Mouse (Mus musculus): ENCODE measurements at regions not wholly inside any gene's neighbourhood (a gene's known extent, or its start where the extent isn't known, plus 50 kb on each side); places are given as distances from the start of the nearest gene placed in this dataset.
A peak's percentile ranks its signal among the peaks of the same experiment; 100 is the strongest.

- intact Hi-C loops (cut with DNase I): no loop called here
Observed at GRCm38 (mm10) chr3:156235955-156236354, 325.6 kb upstream of the Negr1 start.

GRCm38 (mm10) chr3:156252256-156252861, 309.2 kb upstream of the Negr1 start:
- intact Hi-C loops (cut with DNase I): no loop called here
- no peak for DNase-seq

More at GRCm38 (mm10) chr3:156235955-156236354, 325.6 kb upstream of the Negr1 start:
- DNase-seq: no peak

DNA sequence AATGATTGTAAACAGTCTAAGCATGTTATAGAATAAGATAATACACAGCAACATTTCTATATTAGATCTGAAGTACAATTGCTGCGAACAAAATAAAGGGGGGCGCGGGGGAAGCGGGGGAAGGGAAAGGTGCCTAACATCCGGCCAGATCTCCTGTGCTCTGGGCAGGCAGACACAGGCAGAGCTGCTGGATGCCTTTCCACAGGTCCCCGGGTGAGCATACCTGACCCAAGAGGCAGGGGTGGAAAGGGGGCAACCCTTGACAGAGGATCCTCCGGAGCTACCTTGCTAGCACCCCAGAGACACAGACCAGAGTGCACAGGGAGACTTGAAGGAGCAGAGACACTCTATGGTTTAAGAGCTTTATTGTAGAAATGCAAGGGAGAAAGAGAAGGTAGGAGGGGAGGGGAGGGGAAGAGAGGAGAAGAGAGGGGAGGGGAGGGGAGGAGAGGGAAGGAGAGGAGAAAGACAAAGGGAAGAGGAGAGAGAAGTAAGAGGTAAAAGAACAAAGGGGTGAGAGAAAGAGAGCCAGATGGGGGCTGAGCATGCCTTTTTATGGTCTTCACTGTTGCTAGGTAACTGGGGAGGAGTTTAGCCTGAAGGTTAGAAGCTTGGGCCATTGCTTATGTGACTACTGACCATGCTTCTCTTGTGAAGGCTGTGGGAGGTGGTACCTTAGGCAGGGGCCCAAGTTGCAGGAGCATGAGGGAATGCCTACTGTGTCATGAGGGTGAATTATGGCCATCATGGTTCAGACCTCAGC, 308.2 kb upstream of the Negr1 start:
- DNase-seq: no peak
- intact Hi-C loops (cut with DNase I): no loop called here

GRCm38 (mm10) chr3:156256719-156257118, 304.9 kb upstream of the Negr1 start:
- DNase-seq: peak; percentile 54 to 58
- intact Hi-C loops (cut with DNase I): no loop called here

GRCm38 (mm10) chr3:156264654-156265053, 296.9 kb upstream of the Negr1 start:
- no peak for DNase-seq
- intact Hi-C loops (cut with DNase I): no loop called here

DNA sequence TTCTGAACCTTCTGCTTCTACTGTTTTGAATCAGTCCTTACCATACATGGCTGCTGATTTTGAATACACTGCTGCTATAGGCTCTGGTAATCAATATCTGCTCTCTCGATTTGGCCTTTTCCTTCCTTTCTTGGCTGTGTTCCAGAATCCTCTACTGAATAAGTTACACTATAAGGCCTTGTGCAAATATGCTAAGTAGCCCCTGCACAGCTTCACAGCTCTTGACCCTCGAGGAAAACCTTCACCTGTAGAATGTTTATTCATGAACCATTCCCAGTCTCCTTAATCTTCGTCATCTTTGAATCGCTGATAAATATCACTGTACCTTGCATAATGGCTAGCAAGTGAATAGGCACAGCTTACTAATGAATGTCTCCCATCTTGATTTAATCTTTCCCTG, 293.9 kb upstream of the Negr1 start:
- DNase-seq: no peak
- intact Hi-C loops (cut with DNase I): no loop called here

DNA sequence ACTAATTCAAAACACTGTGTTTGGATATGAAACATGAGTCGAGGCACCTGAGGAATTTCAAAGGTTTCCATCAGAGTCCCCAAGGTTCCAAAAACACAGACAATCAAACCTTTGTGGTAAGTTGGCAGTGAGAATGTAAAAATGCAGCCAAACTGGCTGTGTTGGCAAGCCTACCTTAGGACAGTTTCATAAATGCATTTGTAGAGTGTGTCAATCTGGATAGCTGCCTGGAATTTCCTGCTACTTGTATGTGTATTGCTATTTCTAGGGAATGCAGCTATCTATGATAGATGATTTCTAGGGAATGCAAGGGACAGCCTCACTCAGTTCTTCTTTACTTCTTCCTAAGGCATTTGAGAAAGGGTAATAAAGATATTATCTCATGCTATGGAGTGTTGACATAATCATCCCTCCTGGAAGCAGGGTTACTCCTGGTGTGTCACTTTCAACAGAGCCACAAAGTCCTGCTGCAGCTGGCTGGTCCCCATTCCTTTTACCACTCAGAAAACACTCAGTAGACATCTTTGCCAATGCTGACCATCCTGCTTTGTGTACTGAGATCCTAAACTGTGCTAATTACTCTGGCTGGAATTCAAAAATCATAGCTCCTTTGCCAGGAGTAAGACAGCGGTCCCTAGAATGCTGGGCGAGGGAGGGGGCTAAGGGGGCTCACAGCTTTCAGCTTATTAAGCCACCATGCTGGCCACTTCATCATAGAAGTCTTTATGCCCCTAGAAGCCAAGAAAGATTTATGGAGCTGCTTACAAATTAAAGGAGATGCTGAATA, 261.4 kb upstream of the Negr1 start:
- no peak for DNase-seq
- intact Hi-C loops (cut with DNase I): no loop called here

DNA sequence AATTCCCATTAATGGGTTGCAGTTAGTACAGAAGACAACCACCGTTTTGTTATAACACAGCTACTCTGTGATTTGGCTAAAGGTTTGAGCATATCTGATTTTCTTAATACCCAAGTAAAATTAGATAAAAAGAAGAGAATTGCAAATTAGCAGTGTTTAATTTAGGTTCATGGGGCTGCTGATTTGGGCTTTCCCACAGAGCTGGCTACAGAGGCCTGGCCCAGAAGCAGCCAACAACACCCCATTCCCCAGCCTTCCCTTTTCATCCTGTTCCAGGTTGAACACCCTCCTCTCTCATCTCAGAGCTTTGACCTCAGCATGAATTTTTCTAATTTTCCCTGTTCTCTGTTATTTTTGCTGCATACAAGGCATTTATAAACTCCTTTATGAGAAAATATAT, 260.3 kb upstream of the Negr1 start:
- intact Hi-C loops (cut with DNase I): no loop called here
- DNase-seq: no peak

DNA sequence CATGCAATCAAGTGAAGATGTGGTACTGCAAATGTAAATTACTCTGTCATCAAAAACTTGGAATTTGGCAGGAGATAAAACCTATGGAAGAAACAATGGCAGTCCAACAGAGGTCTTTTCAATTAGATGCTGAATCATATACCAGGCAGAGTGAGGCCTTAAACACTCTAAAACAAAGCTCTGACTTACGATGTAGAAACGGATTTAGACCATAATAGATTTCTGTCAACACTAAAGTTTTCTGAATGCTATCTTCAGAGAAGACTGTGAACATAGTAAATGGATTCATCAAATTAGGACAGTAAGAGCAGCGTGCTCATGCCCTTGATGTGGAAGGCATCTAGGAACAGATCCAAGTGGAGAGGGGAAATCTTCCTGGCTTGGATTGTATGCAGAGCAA, 259.8 kb upstream of the Negr1 start:
- DNase-seq: no peak
- intact Hi-C loops (cut with DNase I): no loop called here

- DNase-seq: no peak
- intact Hi-C loops (cut with DNase I): no loop called here
Observed at GRCm38 (mm10) chr3:156304174-156304573, 257.4 kb upstream of the Negr1 start.

DNA sequence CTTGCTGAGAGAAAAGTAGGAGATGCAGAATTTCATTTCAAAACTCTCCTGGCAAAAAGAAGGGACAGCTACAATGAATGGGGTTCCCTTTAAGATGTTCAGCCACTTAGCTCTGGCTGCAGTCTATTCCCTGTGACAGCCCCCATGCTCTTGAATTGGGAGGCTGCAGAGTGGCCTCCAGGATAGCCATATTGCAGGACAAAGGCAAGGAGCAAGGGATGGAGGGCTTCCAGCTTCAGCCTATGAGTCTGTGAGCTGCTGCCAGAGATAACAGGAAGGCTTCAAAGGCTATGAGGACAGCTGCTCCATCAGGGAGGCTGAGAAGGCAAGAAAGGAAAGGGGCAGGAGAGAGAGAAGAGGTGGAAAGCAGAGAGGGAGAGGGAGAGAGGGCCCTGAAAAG, 256.5 kb upstream of the Negr1 start:
- intact Hi-C loops (cut with DNase I): no loop called here

DNA sequence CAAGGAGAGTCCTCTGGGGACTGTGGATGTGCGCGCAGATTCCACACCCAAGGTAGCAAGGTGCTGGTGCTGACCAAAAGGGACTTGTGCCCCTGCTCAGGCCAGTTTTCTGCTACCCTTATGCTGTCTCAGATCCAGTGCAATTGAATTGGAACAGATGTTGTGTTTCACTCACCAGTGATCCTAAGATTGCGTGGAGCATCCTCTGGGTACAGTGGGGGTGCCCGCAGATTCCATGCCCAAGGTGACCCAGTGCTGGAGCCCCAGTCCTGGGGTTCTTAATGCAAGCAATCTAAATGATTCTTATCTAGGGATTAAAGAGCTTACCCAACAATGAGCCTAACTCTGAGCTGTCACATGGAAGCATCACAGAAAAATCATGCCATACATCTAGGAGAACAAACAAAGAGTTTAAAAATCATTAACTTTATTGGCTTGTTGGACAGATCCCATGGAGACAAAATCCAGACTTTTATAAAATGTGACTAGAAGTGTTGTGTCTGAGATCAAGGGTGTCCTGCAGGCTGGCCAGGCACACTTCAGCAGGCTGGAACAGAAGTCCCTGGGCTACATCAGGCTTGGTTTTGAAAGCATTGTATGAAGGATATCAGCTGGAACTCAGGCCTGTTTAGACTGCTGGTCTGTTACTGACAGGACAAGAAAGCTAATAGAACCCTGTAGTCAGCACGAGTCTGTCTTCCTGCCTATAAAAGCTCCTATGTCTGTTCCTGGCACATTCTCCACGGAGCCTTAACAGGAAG, 226.4 kb upstream of the Negr1 start:
- peak; percentile 8 to 14 for DNase-seq
- intact Hi-C loops (cut with DNase I): no loop called here

More for the DNA sequence above, 256.5 kb upstream of the Negr1 start:
- DNase-seq: no peak

DNA sequence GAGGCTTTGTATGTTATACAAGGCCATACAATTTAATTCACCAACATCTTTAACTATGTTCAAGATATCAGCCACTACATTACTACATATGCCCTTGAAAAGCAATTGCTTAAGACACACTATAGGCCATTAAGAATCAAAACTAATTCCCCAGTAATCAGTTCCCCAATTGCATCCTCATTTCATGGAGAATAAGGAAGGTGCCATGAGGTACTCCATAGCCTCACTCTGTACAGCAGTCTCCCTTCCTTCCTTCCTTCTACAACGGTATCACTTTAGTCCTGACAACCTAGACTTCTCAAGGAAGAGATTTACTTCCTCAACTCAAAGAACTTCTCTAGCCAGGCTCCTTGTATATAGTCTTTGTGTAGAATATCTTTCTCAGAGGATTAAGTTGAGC, 220.1 kb upstream of the Negr1 start:
- intact Hi-C loops (cut with DNase I): no loop called here
- no peak for DNase-seq

DNA sequence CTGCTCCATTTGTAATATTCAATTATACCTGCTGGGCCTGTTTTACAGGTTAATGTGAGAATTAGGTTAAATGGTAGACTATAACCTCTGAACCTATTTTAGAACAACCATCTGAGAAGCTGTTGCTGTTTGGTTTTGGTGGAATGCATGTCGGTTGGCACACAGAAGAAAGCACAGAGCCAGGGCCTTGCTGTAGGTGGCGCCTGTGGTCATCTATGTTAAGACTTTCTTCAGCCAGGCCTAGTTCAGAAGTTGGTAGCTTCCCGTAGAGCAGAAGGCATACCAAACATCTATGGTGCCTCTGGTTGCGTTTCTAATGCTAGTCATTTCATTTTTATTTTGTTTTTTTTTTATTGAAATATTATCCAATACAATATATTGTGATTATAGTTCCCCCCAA, 209.9 kb upstream of the Negr1 start:
- DNase-seq: no peak

DNA sequence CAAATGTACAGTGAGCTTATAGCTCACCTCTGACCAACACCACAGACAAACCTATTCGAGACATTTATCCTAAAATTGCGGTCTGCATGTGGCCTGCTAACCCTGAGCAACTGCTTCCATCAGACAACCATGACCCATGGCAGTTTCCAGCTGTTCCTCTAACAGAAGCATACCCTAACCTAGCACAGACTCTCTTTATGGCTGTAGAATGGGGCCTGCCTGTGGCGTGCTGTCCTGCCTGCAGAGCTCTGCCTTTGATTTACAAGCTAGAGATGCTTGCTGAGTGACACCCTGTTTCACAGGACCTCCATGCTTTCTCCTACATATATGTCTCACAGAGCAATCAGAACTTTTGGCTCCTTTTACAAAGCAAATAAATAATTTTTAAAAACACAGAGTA, 208.2 kb upstream of the Negr1 start:
- intact Hi-C loops (cut with DNase I): no loop called here

More for the DNA sequence above, 209.9 kb upstream of the Negr1 start:
- intact Hi-C loops (cut with DNase I): no loop called here

GRCm38 (mm10) chr3:156353841-156354473, 207.6 kb upstream of the Negr1 start:
- no peak for DNase-seq
- intact Hi-C loops (cut with DNase I): no loop called here

More for the DNA sequence above, 208.2 kb upstream of the Negr1 start:
- no peak for DNase-seq

GRCm38 (mm10) chr3:156368669-156369343, 192.8 kb upstream of the Negr1 start:
- intact Hi-C loops (cut with DNase I): no loop called here
- no peak for DNase-seq

DNA sequence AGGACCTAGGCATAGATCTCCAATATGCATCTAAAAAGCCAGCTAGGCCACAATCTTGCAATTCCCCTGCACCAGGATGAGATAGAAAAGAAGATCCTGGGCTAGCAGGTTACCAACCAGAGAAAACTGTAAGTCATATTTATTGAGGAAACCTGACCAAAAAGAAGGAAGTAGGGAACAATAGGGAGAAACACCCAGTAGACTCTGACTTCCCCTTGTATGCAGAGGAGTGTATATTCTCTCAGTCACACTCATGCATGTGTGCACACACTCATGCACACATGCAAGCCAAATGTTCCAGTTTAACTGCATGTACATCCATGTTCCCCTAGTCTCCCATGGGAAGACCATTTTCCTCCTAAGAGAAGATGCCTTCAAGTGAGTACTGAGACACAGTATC, 184.9 kb upstream of the Negr1 start:
- DNase-seq: no peak
- intact Hi-C loops (cut with DNase I): no loop called here

DNA sequence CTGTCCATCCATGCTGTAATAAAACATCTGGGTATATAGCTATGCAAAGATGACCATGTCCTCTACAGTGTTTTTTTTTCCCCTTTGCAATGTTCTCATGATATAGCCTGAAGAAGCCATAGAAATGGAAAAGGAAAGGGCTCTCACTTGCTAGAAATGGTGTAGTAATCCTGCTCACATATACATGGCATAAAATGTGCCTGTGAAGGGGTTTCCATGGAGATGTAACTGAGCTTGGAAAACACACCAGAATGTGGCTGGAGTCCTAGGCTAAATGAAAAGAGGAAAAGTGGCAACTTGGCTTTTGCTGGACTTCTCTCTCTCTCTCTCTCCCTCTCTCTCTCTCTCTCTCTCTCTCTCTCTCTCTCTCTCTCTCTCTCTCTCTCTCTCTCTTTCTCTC, 178.7 kb upstream of the Negr1 start:
- intact Hi-C loops (cut with DNase I): no loop called here
- no peak for DNase-seq

DNA sequence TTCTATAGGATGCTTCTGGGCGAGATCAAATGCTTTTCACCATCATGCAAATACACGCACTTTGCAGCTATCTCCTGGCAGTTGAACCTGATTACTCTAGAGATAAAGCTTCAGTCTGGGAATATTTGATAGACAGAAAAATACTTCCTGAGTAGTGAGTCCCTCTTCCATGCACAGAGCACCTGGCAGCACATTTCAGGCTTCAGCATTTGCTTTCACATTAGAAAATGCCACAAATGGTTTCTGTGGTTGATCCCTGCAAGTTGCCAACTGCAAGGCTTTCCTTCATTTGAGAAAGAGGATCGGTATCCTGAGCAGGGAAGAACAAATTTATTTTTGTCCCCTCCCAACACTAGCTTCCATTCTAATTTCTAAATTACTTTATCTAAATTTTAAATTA, 155.5 kb upstream of the Negr1 start:
- intact Hi-C loops (cut with DNase I): no loop called here
- DNase-seq: no peak
